Mouse (Mus musculus) spleen, adult 2 months (tissue): ENCODE measurements around the gene Eef1akmt1.

Experiments used
- CTCF ChIP-seq: fragments of 200-500 bp; IDR thresholded peaks from 2 replicates; pipeline ENCODE4 v1.5.1; 2011; ENCODE audit warnings: mild to moderate bottlenecking, inconsistent platforms; ENCODE audit not compliant: insufficient read depth, insufficient read length, insufficient replicate concordance; ENCODE audit errors: extremely low read depth
- POLR2A ChIP-seq: fragments of 200-500 bp; IDR thresholded peaks from 2 replicates; pipeline ENCODE4 v1.6.1; 2011; ENCODE audit warnings: low read depth, low read length, inconsistent platforms

GRCm38 (mm10) chr14:57540683-57541082 is 30.7 kb downstream of the Eef1akmt1 start:
- TF ChIP-seq CTCF (no peak), POLR2A (no peak)
